Mouse (Mus musculus): Measurements from ENCODE around the gene Htr2b.

GRCm38 (mm10) chr1:86148161-86148560 lies 36.4 kb upstream of the Htr2b start:
- TF ChIP-seq CTCF (IDR thresholded peaks at IDR 0.05; ENCODE audit: borderline replicate concordance, insufficient read depth, low read depth, low read length): no peak
- no peak for TF ChIP-seq POLR2A (IDR thresholded peaks at IDR 0.05; ENCODE audit: borderline replicate concordance, insufficient read depth, low read length)

Data from cerebellum, adult 2 months (tissue).